Mouse (Mus musculus): ENCODE results near the gene Erich3. TPM values are rescaled to one million over a fixed set of nuclear protein-coding genes. Genes with fewer than 3 reads are reported as not detected.

Erich3 gene
- polyA plus RNA-seq, 1 experiment from 2014 or later, result 1.4 TPM

DNA sequence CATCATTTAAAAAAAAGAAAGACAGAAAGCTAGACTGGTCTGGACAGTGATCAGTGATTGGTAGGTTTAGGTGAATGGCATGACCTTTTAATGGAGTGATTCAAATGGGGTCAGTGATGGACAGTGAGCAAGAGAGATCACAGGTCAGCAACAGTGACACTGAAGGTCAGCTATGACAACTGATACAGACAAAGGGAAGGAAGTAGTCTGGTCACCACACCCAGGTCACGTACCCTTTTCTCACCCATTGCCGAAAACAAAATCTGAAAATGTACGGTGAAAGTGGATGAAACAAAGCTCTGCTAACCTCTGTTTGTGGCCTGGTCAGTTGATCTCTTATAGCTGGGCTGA is 28.9 kb downstream of the Erich3 start:
- Histone ChIP-seq H3K36me3 (ENCODE audit: control insufficient read depth, insufficient read depth) (no peaks in the 10 kb centered on the region), H3K4me3 (replicated peaks; ENCODE audit: low read length) (no peak overlapping the region), H3K4me2 (ENCODE audit: low read length) (peak overlapping the region; percentile 34; the same call in 1 of the 2 replicates), H3K9me3 (ENCODE audit: control insufficient read depth, low read length) (no peaks in the 10 kb centered on the region), H3K4me1 (replicated peaks; ENCODE audit: control insufficient read depth, insufficient read depth, low read length) (peaks cover 15% of the 10 kb centered on the region), H3K27ac (ENCODE audit: low read length) (no peak overlapping the region; the same call in 1 of the 2 replicates), H3K27me3 (replicated peaks; ENCODE audit: control insufficient read depth, insufficient read depth, low read length) (no peaks in the 10 kb centered on the region), H3K9ac (replicated peaks; ENCODE audit: low read depth, low read length) (no peak overlapping the region)
- 0 out of 2 replicates have a peak, but pooled peaks have one; percentile 1 for ATAC-seq
- 90% methylated on average over 3 of the region's 3 CpGs for WGBS

DNA sequence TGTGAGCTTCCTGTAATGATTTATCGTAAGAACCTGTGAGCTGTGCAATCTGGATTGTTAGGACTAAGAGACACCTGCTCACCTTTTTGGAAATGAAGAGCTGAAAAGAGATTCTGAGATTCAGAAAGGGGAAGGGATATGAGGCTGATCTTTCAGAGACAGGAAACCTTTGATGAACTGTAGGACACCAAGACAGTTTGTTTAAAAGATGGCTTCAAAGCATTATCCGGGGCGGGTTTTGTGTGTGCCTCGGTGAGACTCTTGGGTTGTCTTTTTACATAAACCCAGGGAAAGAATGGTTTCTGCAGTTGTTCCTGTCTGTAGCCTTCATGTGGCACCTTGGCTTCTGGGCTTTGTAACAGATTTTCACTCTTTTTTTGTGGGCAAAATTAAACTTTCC is 30.2 kb downstream of the Erich3 start:
- Histone ChIP-seq H3K27me3 (replicated peaks; ENCODE audit: control insufficient read depth, insufficient read depth, low read length) (no peaks in the 10 kb centered on the region), H3K9ac (replicated peaks; ENCODE audit: low read depth, low read length) (no peak overlapping the region), H3K9me3 (ENCODE audit: control insufficient read depth, low read length) (no peaks in the 10 kb centered on the region), H3K4me2 (ENCODE audit: low read length) (no peak overlapping the region), H3K4me1 (replicated peaks; ENCODE audit: control insufficient read depth, insufficient read depth, low read length) (peaks cover 15% of the 10 kb centered on the region), H3K4me3 (replicated peaks; ENCODE audit: low read length) (no peak overlapping the region), H3K27ac (ENCODE audit: low read length) (no peak overlapping the region), H3K36me3 (ENCODE audit: control insufficient read depth, insufficient read depth) (no peaks in the 10 kb centered on the region)
- 85% methylated on average over 4 of the region's 4 CpGs for whole genome bisulfite sequencing
- no peak for ATAC-seq

- Histone ChIP-seq H3K27ac (ENCODE audit: low read length) (no peak overlapping the region), H3K27me3 (replicated peaks; ENCODE audit: control insufficient read depth, insufficient read depth, low read length) (no peaks in the 10 kb centered on the region), H3K4me1 (replicated peaks; ENCODE audit: control insufficient read depth, insufficient read depth, low read length) (peaks cover 15% of the 10 kb centered on the region), H3K4me2 (ENCODE audit: low read length) (no peak overlapping the region), H3K4me3 (replicated peaks; ENCODE audit: low read length) (no peak overlapping the region), H3K9me3 (ENCODE audit: control insufficient read depth, low read length) (no peaks in the 10 kb centered on the region), H3K36me3 (ENCODE audit: control insufficient read depth, insufficient read depth) (no peaks in the 10 kb centered on the region), H3K9ac (replicated peaks; ENCODE audit: low read depth, low read length) (no peak overlapping the region)
- no peak for ATAC-seq
- 86% methylated on average over 3 of the region's 3 CpGs for WGBS
Measured at GRCm38 (mm10) chr3:154696611-154697010, 33.0 kb downstream of the Erich3 start.

DNA sequence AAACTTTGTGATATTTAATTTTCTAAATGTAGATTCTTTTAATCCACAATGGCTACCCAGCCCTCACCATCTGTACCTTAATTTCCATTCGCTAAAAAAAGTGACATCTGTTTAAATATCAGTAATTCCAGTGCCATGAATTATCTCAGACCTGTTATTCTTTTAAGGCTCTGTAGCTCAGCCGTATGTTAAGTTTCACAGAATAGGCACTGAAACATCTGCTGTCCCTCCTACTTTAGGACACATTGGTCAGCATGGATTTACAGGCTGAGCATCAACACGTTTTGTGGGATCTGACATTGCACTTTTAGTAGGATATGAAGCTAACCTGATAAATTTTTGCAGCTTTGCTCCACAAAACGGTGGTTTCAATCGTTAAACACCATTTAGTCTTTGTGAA is 35.2 kb downstream of the Erich3 start:
- Histone ChIP-seq H3K9ac (replicated peaks; ENCODE audit: low read depth, low read length) (no peak overlapping the region), H3K9me3 (ENCODE audit: control insufficient read depth, low read length) (no peaks in the 10 kb centered on the region), H3K4me2 (ENCODE audit: low read length) (no peak overlapping the region), H3K27ac (ENCODE audit: low read length) (no peak overlapping the region), H3K27me3 (replicated peaks; ENCODE audit: control insufficient read depth, insufficient read depth, low read length) (no peaks in the 10 kb centered on the region), H3K4me1 (replicated peaks; ENCODE audit: control insufficient read depth, insufficient read depth, low read length) (no peaks in the 10 kb centered on the region; the same call in 1 of the 2 replicates), H3K36me3 (ENCODE audit: control insufficient read depth, insufficient read depth) (no peaks in the 10 kb centered on the region), H3K4me3 (replicated peaks; ENCODE audit: low read length) (no peak overlapping the region)
- ATAC-seq, result peak; percentile 26; the same call in 1 of the 2 replicates
- 33% methylated on average over 5 of the region's 5 CpGs for WGBS

DNA sequence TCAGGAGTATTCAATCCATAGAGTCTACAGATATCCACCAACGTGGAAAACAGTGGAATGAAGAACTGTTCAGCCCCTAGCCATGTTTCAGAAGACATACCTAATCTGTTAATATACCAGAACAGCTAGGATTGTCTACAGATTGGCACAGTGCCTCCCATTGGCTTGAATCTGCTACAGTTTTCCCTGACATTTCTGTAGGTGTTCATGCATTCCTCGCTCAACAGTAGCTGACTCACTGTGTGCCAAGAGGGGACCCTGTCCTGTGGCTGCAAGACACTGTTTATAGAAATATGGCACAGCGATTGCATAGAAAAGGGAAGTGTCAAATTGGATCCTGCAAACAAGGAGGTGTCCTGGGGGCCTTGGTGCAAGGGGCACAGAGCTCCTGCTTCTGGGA is 36.6 kb downstream of the Erich3 start:
- Histone ChIP-seq H3K9ac (replicated peaks; ENCODE audit: low read depth, low read length) (no peak overlapping the region), H3K9me3 (ENCODE audit: control insufficient read depth, low read length) (no peaks in the 10 kb centered on the region), H3K36me3 (ENCODE audit: control insufficient read depth, insufficient read depth) (no peaks in the 10 kb centered on the region), H3K27ac (ENCODE audit: low read length) (no peak overlapping the region), H3K4me1 (replicated peaks; ENCODE audit: control insufficient read depth, insufficient read depth, low read length) (no peaks in the 10 kb centered on the region; the same call in 1 of the 2 replicates), H3K4me2 (ENCODE audit: low read length) (no peak overlapping the region), H3K4me3 (replicated peaks; ENCODE audit: low read length) (no peak overlapping the region), H3K27me3 (replicated peaks; ENCODE audit: control insufficient read depth, insufficient read depth, low read length) (no peaks in the 10 kb centered on the region)
- WGBS, result 65% methylated on average over 3 of the region's 3 CpGs
- ATAC-seq, result no peak

GRCm38 (mm10) chr3:154700735-154701134 is 37.1 kb downstream of the Erich3 start:
- ATAC-seq, result no peak
- 65% methylated on average over 2 of the region's 2 CpGs for WGBS
- H3K4me3 ChIP-seq (replicated peaks; ENCODE audit: low read length), result no peak overlapping the region

GRCm38 (mm10) chr3:154704755-154705154 is 41.1 kb downstream of the Erich3 start:
- Histone ChIP-seq H3K9ac (replicated peaks; ENCODE audit: low read depth, low read length) (no peak overlapping the region), H3K36me3 (ENCODE audit: control insufficient read depth, insufficient read depth) (no peaks in the 10 kb centered on the region), H3K4me2 (ENCODE audit: low read length) (no peak overlapping the region), H3K27ac (ENCODE audit: low read length) (no peak overlapping the region), H3K27me3 (replicated peaks; ENCODE audit: control insufficient read depth, insufficient read depth, low read length) (no peaks in the 10 kb centered on the region), H3K9me3 (ENCODE audit: control insufficient read depth, low read length) (no peaks in the 10 kb centered on the region), H3K4me3 (replicated peaks; ENCODE audit: low read length) (no peak overlapping the region), H3K4me1 (replicated peaks; ENCODE audit: control insufficient read depth, insufficient read depth, low read length) (no peaks in the 10 kb centered on the region)
- no peak for ATAC-seq
- 78% methylated on average over 6 of the region's 6 CpGs for WGBS

More at GRCm38 (mm10) chr3:154700735-154701134, 37.1 kb downstream of the Erich3 start:
- Histone ChIP-seq H3K27me3 (replicated peaks; ENCODE audit: control insufficient read depth, insufficient read depth, low read length) (no peaks in the 10 kb centered on the region), H3K4me2 (ENCODE audit: low read length) (no peak overlapping the region), H3K4me1 (replicated peaks; ENCODE audit: control insufficient read depth, insufficient read depth, low read length) (no peaks in the 10 kb centered on the region; the same call in 1 of the 2 replicates), H3K36me3 (ENCODE audit: control insufficient read depth, insufficient read depth) (no peaks in the 10 kb centered on the region), H3K9me3 (ENCODE audit: control insufficient read depth, low read length) (no peaks in the 10 kb centered on the region), H3K27ac (ENCODE audit: low read length) (no peak overlapping the region), H3K9ac (replicated peaks; ENCODE audit: low read depth, low read length) (no peak overlapping the region)

GRCm38 (mm10) chr3:154708150-154708549 is 44.5 kb downstream of the Erich3 start:
- no peak overlapping the region for H3K4me3 ChIP-seq (replicated peaks; ENCODE audit: low read length)
- no peak for ATAC-seq
- H3K27me3 ChIP-seq (replicated peaks; ENCODE audit: control insufficient read depth, insufficient read depth, low read length), result no peaks in the 10 kb centered on the region
- no peaks in the 10 kb centered on the region for H3K9me3 ChIP-seq (ENCODE audit: control insufficient read depth, low read length)
- H3K4me1 ChIP-seq (replicated peaks; ENCODE audit: control insufficient read depth, insufficient read depth, low read length), result no peaks in the 10 kb centered on the region
- WGBS, result 83% methylated on average over 3 of the region's 3 CpGs
- no peak overlapping the region for H3K27ac ChIP-seq (ENCODE audit: low read length)
- H3K9ac ChIP-seq (replicated peaks; ENCODE audit: low read depth, low read length), result no peak overlapping the region
- no peaks in the 10 kb centered on the region for H3K36me3 ChIP-seq (ENCODE audit: control insufficient read depth, insufficient read depth)
- H3K4me2 ChIP-seq (ENCODE audit: low read length), result no peak overlapping the region

DNA sequence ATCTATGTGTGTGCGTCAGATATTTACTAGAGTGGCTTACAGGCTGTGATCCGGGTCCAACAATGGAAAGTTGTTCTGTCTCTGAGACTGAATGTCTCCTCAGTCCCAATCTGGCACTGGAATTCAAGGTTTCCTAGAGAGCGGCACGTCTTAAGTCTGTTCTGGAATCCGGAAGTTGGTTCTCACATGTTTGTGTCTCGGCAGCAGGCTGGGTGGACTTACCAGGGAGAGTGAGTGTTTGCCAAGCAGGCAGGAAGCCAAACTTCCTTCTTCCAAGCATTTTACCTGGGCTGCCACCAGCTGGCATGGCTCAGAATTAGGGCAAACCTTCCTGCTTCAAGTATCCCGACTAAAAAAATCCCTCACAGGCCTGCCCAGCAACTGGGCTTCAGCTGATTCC is 59.5 kb downstream of the Erich3 start:
- no peak overlapping the region for H3K4me3 ChIP-seq (replicated peaks; ENCODE audit: low read length)
- H3K27me3 ChIP-seq (replicated peaks; ENCODE audit: control insufficient read depth, insufficient read depth, low read length), result no peaks in the 10 kb centered on the region
- WGBS, result 70% methylated on average over 7 of the region's 7 CpGs
- H3K4me2 ChIP-seq (ENCODE audit: low read length), result no peak overlapping the region
- H3K9me3 ChIP-seq (ENCODE audit: control insufficient read depth, low read length), result no peaks in the 10 kb centered on the region
- no peaks in the 10 kb centered on the region for H3K36me3 ChIP-seq (ENCODE audit: control insufficient read depth, insufficient read depth)
- no peak overlapping the region for H3K9ac ChIP-seq (replicated peaks; ENCODE audit: low read depth, low read length)
- no peak for ATAC-seq
- no peaks in the 10 kb centered on the region for H3K4me1 ChIP-seq (replicated peaks; ENCODE audit: control insufficient read depth, insufficient read depth, low read length)
- H3K27ac ChIP-seq (ENCODE audit: low read length), result no peak overlapping the region

- Histone ChIP-seq H3K4me1 (replicated peaks; ENCODE audit: control insufficient read depth, insufficient read depth, low read length) (no peaks in the 10 kb centered on the region), H3K36me3 (ENCODE audit: control insufficient read depth, insufficient read depth) (no peaks in the 10 kb centered on the region), H3K4me3 (replicated peaks; ENCODE audit: low read length) (no peak overlapping the region), H3K27ac (ENCODE audit: low read length) (no peak overlapping the region), H3K4me2 (ENCODE audit: low read length) (no peak overlapping the region), H3K9me3 (ENCODE audit: control insufficient read depth, low read length) (no peaks in the 10 kb centered on the region), H3K27me3 (replicated peaks; ENCODE audit: control insufficient read depth, insufficient read depth, low read length) (no peaks in the 10 kb centered on the region), H3K9ac (replicated peaks; ENCODE audit: low read depth, low read length) (no peak overlapping the region)
- WGBS, result 53% methylated on average over 10 of the region's 10 CpGs
- no peak for ATAC-seq
Measured at GRCm38 (mm10) chr3:154731431-154731830, 67.8 kb downstream of the Erich3 start.

All from forebrain, embryonic 16.5 days (tissue).